Mouse (Mus musculus) cerebellum, postnatal 36 days (tissue): ENCODE results near the gene Pdc.
"Not testable (repeated sequence)": the region's sequence is repeated elsewhere in the genome, so short reads cannot be mapped to it uniquely, and the experiment has no call there.

Experiments used
- DNase-seq, 2 experiments: peaks; one replicate each; pipeline ENCODE4 v3.0.0; 2021 to 2022; ENCODE audit warnings: mixed read lengths in 2 of 2

Pdc gene

GRCm38 (mm10) chr1:150319205-150319604 is at the start of gene Pdc:
Pdc (plus strand) TSS chr1:150319417.
- DNase-seq = no peak

DNA sequence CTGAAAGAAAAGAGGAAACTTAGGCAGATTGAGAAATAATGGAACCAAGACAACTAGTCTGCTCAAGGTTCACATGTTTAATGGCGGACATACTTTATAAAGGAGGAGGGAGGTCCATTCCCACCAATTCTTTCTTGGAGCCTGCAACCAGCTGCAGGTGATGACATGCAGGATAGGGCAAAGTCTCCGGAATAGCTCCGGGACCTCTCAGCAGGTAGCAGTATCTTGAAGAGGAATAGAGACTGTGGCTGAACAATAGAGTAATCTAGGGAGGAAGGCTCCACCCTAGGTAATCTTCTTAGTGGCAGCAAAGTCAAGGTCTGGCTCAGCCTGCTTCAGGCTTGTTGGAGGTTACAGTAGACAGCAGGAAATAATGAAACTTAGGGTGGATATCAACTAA is 25.2 kb upstream of the Pdc start:
- not testable (repeated sequence) for DNase-seq

DNA sequence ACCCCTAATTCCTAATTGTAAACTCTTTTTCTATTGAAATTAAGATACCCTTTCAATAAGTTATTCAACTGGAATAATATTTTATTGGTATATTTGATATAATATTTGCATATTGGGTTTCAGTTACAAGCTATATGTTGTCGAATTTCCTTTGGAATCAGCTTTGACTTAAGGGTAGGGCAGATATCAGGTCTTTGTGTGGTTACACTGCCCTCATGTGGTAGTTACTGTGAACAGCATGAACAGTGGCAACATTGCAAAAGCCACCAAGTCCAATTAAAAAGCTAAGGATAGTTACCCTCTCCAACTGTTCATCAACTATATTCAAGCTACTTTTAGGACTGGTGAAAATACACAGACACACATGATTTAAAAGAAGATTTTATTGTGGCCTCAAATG is 11.6 kb upstream of the Pdc start:
- no peak for DNase-seq

- no peak for DNase-seq
Observed at GRCm38 (mm10) chr1:150335111-150335510, 15.9 kb downstream of the Pdc start.

DNA sequence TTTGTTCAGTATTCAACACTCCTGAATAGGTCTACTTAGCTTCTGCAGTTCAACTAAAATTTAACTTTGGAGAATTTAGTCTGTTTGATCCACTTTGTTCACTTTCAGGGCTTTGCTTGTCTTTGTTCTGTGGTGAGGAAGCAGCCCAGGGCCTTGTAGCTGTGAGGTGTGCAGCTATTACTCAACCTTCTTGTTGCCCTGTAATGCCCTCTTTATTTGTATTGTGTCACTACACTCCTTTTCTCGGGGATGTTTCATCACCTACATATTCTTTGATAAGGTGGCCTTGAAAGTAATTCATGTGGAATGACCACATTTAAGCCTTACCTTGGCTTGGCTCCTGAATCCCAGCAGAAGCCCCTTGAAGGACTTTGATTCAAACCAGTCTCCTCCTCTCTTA is 41.6 kb downstream of the Pdc start:
- DNase-seq = no peak

DNA sequence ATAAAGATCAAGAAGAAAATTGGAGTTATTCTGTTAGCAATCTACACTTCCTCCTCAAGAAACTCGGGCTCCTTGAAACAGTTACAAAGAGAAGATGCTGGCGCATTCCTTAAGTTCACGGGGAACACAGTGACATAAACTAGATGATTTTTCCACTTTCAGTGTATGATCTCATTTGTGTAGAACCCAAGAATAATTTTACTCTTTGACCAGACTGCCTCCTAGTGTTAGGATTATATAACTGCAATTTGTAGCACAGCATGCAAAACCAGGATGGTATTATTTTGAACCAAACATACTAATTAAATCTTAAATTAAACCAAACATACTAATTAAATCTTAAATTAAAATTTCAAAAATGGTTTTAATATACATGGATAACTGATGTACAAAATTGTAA is 53.7 kb downstream of the Pdc start:
- no peak for DNase-seq

DNA sequence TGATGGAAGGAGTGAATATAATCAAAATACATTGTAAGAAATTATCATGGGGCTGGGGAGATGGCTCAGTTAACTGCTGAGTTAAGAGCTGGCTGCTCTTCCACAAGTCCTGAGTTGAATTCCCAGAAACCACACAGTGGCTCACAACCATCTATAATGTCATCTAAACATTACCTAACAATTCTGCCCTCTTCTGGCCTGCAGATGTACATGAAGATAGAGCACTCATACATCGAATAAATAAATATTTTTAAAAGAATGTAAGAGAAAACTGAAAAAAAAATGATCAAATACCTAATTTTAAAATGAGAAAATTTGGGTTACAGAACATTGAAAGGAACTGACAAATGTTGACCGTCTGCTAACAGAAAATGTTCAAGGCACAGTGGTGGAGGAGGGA is 55.0 kb downstream of the Pdc start:
- DNase-seq = no peak
